Mouse (Mus musculus) embryo, embryonic 10 days (tissue): Measurements from ENCODE around the gene Fdx1.

ENCODE experiments used
- DNase-seq: peaks from one replicate; pipeline ENCODE4 v3.0.0-alpha.2; 2015; ENCODE audit warnings: low spot score

Gene Fdx1

GRCm38 (mm10) chr9:51962975-51963701, at the start of gene Fdx1:
Fdx1 (minus strand) TSS chr9:51963556.
- peak; percentile 76 for DNase-seq

GRCm38 (mm10) chr9:52012781-52013436, 49.6 kb upstream of the Fdx1 start:
- no peak for DNase-seq

DNA sequence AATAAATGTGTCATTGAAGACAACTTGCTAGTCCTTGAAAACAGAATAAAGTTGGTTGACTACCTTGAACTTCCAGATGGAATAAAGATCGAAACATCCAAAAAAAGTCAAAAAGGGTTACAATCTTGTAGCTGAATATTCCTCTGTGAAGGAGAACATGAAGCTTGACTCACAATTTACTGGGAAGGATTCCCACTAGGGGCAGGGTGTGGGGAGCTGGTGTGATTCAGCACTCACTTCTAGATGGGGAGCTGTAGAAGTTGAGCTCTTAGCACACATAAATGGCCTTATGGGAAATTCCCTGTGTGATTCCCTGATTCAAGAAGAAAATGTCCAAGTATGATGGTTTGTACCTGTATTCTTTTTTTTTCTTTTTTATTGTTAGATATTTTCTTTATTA, 49.0 kb upstream of the Fdx1 start:
- no peak for DNase-seq

DNA sequence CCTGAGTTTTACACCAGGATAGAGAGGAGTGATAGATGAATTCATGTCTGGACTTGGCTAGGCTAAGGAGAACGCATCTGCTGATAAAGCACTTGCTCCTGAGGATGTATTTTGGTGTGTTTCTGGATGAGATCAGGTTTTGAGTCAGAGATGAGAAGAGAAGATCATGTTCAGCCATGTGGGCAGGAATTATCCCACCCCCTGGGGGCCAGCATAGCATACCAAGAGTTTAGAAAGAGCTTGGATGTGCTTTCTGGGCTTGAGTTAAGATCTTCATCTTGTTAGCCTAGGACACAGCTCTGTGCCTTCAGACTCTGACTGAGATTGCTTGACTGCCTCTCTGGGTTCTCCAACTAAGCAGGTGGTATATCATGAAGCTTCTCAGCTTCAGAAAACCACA, 45.2 kb upstream of the Fdx1 start:
- DNase-seq, result no peak

DNA sequence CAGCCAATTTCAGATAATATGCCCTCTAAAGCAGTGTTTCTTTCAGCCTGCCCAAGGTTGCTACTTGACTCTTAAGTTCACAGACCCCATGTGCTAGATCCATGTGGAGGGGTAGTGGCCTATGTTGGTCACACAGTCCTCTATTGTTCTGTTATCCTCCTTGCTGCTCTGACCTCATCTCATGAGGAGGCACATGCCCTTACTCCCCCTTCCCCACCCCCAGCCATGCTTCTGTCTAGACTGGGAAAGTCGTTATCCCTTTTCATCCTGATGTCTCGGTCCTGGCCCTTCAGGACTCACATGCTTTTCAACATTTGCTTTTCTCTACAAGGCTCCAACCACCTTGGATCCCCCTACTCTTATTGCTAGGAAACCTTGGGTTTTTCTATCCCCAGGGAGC, 44.0 kb upstream of the Fdx1 start:
- no peak for DNase-seq

DNA sequence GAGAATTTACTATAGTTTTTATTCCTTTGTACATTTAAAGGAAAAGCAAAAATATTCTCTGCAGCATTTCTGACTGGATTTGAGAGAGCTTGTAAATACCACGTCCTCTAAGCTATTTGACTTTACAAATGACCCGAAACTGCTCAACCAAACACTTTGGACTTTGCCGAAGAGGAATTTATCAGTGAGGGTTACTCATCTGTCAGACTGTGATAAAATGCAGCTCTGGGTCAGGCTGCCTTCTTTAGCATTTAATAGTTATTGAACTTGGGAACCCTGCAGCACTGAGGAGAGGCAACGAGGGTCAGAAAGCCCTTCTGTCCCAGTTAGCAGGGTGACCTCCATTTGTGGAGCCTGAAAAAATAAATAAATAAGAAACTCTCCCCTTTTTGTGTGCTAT, 40.1 kb upstream of the Fdx1 start:
- no peak for DNase-seq

DNA sequence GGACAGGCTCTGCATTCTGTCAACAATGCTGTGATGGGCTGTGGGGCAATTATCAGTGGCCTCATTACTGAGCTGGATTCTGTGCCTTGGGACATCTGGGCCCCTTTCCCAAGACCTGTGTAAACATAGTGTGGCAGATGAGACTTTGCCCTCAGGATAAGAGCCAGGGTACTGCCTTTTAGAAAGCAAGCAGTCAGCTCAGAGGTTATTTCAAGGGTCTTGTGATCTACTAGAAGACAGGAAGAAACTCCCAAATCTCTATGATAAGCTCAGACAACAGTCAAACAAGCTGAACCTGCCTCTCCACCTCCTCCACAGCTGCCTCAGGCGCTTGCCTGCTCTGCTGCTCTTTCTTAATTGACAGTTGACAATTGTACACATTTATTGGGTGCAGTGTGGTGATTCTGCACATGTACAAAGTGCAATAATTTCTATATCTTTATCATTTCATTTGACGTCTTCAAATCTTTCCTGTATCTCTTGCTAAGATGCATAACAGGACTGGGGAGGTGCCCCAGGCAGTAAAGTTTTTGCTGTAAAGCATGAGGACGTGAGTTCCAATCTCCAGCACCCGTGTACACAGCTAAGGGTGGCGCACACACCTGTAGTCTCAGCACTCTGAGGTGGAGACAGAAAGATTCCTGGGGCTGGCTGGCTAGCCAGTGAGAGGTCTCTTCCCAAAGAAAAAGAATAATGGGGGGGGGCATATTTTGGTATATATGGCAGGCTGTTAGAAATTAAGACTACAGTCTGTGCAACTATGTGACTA, 32.2 kb upstream of the Fdx1 start:
- DNase-seq, result peak; percentile 39

- DNase-seq, result no peak
Measured at GRCm38 (mm10) chr9:51994636-51995260, 31.4 kb upstream of the Fdx1 start.

DNA sequence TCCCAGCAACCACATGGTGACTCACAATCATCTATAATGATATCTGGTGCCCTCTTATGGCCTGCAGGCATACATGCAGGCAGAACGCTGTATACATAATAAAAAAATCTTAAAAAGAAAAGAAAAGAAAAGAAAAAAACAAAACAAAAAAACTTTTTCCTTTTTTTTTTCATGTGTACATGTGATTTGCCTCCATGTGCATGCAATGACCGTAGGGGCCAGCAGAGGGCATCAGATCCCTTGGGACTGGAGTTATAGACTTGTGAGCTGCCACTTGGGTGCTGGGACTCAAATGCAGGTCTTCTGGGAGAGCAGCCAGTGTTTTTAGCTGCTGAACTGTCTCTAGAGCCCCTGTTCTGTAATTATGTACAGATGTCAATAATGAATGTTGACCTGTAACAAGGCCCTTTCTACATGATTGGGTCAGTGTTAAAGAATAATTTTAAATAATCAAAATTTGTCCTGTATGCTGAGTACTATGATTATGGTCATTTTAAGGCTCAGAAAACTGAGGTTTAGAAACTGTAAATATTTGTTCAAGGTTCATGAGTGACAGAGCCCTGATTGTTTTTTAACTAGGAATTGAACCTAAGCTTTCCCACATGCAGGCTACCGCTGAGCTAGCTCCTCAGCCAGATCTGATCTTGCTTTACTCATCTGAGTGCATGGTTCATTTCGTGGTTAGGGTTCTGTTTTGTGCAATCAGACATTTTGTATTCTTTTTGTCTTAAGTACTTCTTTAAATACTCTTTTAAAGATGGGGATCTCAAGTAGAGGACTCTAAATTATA, 30.3 kb upstream of the Fdx1 start:
- DNase-seq, result no peak

DNA sequence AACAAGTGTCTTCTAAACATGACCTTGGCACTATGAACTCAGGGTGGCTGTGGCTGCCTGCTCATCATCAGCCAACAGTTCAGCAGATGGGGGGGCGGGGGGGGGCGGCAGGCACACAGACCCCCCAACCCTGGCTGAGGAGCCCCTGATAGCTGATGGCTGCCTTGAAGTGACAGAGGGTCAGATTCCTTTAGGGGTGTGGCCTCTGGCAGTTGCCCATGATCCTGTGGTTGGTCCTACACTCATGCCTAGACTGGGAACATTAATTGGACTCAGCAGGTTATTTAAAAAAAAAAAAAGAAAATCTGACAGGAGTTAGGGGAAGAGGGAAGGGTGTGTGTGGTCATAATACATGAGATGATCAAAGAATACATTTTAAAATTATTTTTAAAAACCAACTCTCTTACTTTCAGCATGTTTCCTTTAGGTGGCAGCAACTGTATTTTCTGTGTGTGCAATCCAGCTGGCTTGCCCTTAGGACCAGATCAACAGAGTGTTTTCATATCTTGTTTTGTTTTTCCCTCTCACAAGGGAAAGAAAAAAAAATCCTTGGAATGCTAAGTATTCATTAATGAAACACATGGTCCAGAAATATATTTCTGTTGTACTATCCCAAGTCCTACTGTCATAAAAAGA, 28.0 kb upstream of the Fdx1 start:
- DNase-seq, result no peak

DNA sequence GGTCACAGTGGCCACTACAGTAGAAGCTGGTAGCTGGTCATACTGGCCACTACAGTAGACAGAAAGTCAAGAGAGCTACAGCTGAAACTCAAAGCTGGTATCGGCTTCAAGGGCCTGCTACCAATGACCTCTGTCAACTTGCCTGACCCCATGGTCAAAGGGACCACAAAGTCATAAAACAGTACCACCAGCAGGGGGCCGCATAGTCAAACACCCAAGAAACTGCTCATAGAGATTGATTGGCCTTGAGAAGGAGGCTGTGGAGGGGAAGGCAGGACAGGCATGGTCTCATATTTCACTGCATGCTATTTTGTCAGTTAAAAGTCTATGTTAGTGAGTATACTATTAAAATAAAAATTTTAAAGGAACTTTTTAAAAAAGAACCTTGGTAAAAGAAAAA, 27.5 kb upstream of the Fdx1 start:
- DNase-seq, result peak; percentile 78

DNA sequence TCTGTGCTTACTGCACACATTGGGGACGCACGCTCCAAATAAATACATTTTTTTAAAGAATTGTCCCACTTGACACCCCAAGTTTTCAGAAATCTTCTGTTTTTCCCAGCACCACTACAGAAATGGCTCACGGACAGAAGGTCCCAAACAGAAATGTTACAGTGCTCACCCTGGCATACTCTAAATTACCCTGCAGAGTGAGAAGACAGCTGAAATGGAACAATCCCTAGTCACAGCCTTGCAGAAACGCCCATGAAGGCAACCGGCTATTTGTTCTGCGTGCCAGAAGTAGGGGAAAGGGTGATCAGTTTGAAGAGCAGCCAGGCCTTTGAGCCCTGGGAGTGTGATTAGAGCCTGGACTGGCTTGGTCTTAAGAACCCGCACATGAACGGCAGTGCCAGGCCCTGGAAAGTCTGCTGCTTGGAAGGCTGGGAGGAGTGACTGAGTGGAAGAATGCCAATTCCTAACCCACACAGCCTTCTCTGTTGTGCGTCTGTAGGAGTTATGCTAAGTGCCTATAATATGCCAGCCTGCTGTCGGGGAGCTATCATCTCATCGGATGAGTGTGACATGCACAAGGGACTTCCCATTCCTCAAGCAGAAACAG, 22.2 kb upstream of the Fdx1 start:
- DNase-seq, result no peak

DNA sequence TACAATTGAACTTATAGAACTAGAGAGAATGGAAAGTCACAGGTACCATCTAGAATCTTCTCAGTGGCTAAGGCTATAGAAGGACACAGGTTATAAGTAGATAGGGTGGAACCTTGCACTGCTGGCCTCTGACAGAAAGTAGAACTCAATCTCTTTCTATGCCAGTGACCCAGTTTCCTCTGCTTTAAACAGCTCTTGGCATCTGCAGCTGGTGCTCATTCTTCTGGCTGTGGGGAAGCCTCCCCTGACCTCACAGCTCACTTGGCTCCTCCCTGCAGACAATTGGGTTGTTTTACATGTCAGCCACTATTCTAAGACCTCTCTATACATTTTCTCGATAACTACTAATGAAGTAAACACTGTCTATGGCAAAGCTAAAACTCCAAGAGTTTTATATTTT, 17.8 kb upstream of the Fdx1 start:
- DNase-seq, result no peak

GRCm38 (mm10) chr9:51979301-51979700, 15.9 kb upstream of the Fdx1 start:
- DNase-seq, result no peak

DNA sequence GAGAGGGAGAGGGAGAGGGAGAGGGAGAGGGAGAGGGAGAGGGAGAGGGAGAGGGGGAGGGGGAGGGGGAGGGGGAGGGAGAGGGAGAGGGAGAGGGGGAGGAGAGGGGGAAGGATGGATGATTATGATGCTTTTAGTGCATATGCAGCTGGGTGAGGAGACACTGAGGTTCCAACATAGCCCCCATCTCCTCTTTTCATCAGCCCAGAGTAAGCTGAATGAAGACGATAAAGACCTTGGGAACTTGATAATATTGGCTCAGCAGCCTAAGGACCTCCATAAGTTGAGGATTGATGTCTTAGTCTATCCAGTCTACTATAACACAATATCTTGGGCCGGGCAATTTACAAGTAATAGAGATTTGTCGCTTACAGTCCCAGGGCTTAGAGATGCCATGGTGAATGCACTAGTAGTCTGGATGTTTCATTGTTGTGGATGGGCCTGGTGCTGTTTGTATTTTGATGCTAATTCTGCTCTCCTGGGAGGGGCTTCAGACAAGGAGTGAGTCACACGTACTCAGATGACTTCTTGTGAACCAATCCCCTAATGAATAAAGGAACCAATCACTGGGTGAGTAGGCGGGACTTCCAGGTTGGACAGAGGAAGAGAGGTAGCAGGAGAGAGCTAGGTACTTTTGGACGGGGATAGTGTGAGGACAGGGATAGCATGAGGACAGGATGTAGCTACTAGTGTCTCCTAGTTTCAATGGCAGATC, 15.3 kb upstream of the Fdx1 start:
- DNase-seq, result no peak

- peak; percentile 77 for DNase-seq
Measured at GRCm38 (mm10) chr9:51977439-51978000, 14.2 kb upstream of the Fdx1 start.

- DNase-seq, result no peak
Measured at GRCm38 (mm10) chr9:51974871-51975270, 11.5 kb upstream of the Fdx1 start.

- no peak for DNase-seq
Measured at GRCm38 (mm10) chr9:51973846-51974245, 10.5 kb upstream of the Fdx1 start.

DNA sequence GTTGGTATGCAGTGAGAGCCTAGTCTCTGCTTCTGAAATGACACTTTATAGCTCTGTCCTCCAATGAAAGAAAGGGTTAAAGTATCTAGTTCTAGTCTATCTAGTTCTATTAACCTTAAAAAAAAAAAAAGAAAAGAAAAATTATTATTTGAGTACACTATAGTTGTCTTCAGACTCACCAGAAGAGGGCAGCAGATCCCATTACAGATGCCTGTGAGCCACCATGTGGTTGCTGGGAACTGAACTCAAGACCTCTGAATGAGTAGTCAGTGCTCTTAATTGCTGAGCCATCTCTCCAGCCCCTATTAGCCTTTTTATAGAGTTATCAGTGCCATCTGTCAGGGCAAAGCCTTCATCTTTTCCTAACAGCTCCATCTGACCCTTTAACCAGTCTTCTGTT, 3.0 kb upstream of the Fdx1 start:
- no peak for DNase-seq

GRCm38 (mm10) chr9:51964110-51964509, 754 bp upstream of the Fdx1 start:
- no peak for DNase-seq
